Mouse (Mus musculus): ENCODE measurements around the gene Sdk2.

DNA sequence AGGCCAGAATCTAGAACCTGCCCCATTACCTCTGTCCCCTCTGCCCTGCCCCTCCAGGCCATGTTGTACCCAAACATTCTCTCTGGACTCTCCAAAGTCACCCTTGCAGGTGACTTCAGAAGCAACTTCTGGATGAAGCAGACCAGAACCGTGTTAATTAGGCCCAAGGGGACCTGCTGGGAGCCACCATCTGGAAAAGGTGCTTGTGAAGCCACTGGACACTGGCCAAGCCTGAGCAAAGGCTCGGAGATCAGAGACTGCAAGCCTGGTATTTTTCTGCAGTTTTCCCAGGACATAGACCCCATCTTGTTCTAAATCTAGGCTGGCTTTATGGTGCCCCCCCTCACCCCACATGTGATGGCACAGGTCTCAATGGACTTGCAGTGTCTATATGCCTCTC is 138.0 kb downstream of the Sdk2 start:
- TF ChIP-seq JUND (conservative IDR thresholded peaks at IDR 0.05; ENCODE audit: low read depth, low read length) (no peak), POLR2A (IDR thresholded peaks at IDR 0.05; ENCODE audit: low read depth, low read length) (no peak), RCOR1 (conservative IDR thresholded peaks at IDR 0.05; ENCODE audit: low read depth, low read length) (no peak), MAZ (IDR thresholded peaks at IDR 0.05; ENCODE audit: low read depth, low read length) (no peak)

Measured in CH12.LX (cell line).